Mouse (Mus musculus) cerebellum, adult 11 months (tissue): Measurements from ENCODE around the gene Cdadc1.

ENCODE experiments used
- DNase-seq: peaks from one replicate; pipeline ENCODE4 v3.0.0; 2022

The Cdadc1 gene

DNA sequence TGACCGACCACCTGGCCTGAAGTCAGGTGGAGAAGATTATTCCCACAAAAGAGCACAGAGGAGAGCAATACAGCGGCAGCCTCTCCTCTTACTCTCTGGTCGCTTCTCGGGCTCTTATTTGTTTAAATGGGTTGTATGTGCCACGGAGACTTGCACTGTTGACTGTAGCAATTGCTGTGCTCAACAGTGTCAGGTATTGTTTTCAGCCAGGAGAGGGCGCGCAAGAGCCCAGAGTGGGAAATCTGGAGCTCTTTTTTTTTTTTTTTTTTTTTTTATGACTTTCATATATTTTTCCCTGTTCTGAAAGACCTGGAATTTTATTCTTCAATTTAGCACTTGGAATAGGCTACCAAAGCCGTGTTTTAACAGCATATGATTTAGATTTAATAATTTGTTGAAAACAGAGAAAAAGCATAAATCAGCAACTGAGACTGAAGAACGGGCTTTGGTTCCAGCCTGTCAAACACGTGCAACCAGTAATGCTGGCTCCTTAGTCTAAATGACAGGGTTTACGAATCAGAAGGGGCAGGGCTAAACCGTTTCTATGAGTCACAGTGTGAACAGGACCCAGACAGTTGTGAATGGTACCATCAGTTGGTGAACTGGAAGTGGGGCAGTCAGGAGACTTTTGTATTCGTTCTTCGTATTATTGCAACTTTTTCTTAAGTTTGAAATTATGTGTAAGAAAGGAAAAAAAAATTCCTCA, 15.3 kb upstream of the Cdadc1 start:
- peak; percentile 22 for DNase-seq

DNA sequence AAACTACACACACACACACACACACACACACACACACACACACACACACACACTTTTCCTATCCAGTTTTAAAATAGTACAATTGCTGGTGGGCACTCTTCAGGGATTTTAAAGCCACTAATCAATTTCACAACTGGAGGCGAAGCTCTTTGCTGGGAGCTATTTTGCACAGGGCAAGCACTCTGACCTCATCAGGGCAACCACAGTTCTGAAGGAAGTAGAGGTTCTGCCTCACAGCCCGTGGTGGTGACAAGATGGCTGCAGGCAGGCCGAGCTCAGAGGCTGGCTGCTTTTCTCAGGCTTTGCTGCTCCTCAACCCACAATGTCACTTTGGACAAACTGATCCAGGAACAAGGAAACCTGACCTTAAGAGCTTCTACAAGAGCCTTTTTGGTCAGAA, 9.3 kb upstream of the Cdadc1 start:
- no peak for DNase-seq

DNA sequence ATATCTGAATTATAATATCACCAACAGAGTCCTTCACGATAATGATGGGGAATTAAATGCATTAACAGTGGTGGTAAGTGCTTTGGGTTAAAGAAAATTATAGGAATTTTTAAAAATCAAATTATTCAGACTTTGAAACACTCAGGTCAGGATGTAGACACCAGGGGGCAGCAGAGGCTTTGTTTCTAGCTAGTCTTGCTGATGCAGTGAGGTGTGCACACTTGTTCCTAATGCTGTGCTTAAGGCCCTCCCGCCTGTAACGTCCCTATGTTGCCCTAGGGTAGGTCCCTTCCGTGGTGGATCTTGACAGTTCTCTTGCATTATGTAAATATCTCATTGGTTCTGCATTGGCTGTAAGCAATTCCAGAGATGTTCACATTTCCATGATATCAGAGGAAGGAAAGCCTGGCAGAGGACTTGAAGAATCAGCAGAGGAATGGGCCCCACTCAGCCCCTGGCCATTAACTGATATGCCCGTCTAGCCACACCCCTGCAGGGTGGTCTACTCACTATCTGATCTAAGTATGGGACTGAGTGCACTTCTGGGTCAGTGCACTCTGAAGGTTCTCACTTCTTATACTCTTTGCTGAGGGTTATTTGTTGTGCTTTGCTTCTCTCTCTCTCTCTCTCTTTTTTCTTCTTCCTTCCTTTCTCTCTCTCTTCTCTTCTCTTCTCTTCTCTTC, 8.1 kb upstream of the Cdadc1 start:
- DNase-seq: peak; percentile 42

DNA sequence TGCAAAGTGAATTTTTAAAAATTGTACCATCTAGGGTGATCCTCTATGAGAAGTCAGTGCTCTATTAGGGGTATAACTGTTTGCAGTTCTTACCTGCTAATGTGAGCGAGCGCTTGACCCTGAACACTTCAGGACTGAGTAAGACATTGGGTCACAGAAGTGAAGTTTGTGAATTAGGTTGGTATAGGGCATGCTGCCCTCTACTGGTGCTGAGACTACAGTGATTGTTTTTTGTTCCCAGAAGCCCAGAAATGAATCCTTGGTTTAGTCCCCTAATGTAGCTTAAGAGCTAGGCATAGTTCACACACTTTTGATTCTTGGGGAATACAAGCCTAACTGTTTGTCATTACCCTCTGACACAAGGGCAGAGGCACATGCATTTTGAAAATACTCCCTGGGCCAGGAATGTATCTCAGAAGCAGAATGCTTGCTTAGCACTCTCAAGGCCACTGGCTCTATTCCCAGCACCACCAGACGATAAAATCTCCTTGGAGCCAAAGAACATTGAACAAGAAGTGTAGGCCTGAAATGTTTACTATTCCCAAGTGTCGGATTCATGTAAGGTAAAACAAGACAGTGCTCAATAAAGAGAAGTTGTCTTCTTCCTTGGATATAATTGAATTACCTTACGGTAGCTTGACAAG, 6.4 kb upstream of the Cdadc1 start:
- DNase-seq: no peak

DNA sequence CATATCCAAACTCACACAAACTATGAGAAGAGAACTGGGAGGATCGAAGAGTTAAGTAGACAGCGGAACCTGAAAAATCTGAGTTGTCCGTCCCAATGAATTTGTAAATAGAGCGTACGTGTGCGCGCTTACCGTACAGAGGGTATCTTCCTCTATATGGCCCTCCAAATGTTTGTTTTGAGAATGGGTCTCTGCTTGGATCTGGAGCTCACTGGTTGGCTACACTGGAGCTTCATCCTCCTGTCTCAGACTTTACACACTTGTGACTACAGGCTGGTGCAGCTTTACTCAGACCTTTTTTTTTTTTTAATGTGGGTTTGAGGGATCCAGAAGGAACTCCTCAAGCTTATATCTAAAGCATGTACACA, 485 bp upstream of the Cdadc1 start:
- DNase-seq: no peak

DNA sequence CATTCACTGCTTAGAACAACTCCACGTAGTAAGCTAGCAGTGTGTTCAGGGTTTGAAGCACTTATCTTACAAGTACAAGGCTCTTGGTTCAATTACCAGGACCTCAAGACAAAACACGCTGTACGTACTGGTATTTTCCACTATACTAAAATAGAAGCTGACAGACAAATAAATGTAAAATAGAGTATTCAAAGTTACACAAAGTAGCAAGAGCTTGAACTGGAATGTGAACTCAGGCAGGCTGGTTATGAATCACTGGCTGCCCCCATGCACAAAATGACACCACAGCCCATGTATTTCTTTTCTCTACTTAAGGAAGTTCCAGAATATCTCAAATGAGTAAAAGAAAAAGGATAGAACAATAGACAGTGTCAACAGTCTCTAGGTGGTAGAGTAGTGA, 2.8 kb downstream of the Cdadc1 start:
- DNase-seq: no peak

DNA sequence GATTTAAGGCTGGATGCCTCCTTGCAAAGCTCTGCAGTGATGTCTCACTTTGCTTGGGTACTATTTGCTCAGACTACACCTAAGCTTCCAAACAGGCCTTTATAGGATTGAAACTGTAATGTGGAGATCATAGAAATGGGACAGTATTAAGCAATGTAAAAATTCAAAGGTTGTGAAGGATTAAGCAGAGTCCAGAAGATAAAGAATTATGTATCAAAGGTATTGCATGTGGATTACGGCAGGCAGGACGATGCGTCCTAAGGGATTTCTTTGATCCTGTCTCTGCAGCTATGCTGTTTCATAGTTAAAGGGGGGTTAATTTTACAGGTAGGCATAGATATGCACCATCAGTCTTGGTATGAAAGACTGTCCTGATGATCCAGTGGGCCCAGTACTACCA, 5.2 kb downstream of the Cdadc1 start:
- DNase-seq: no peak

DNA sequence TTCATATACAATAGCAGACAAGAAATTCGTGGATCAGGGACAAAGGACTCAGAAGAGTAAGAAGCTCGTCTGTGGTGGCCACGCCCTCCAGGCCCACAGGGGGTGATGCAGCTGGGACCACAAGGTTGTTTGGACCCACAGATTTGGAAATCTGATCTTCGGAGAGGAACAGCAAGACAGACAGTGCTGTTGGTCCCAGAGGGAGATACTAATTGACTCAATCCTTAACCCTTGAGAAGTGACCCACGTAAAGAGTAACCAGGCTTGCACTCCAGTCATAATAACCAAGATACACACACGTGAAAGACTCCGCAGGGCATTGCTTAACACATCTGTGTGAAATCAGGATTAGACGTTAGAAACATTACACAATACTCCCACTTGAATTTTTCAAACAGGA, 5.9 kb downstream of the Cdadc1 start:
- no peak for DNase-seq

DNA sequence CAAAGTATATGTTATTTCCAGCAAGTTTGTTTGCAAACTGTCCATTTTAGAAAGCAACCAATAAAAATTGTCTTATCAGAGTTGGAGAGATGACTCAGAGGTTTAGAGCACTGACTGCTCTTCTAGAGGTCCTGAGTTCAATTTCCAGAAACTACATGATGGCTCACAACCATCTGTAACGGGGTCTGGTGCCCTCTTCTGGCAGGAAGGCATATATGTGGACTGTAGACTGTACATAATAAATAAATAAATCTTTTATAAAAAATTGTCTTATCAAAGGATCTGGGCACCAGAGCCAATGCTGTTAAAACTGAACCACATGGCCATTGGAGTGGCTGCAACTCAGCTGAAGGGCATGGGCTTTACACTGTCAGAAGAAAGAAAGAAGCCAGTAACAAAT, 7.1 kb downstream of the Cdadc1 start:
- DNase-seq: no peak

DNA sequence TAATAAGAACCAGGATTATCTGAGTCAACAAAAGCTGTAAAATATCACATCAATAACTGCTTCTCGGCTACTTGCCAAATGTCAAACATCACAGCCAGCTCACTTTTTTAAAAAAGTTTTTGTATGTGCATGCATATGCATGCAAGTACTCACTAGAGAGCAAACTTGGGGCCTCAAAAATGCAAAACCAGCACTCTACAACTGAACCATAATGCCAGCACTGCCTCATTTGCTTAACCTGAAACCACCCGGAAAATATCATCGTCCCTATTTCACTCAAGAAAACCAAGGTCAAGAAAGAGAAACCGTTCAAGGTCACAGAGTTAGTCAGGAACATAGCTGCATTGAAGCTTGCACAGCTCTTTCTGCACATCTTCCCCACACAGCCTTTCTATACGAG, 21.4 kb downstream of the Cdadc1 start:
- DNase-seq: no peak

DNA sequence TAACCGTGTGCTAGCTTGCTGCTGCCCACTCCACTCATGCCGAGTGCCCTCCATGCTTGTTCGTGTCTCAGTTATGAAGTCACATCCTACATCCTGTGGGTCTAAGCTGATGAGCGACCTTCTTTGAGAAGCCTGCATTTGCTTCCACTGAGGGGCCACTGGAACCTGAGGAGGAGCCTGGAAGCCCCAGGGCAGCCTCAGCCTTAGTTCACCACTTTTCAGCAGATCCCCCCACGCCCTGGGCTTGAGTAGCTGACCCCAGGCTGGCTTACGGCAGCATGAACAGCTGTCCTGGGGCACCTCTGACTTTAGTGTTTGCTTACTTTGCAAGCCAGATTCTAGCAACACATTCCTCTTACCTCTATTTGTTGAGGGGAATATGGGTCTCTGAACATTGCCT, 31.0 kb downstream of the Cdadc1 start:
- no peak for DNase-seq

DNA sequence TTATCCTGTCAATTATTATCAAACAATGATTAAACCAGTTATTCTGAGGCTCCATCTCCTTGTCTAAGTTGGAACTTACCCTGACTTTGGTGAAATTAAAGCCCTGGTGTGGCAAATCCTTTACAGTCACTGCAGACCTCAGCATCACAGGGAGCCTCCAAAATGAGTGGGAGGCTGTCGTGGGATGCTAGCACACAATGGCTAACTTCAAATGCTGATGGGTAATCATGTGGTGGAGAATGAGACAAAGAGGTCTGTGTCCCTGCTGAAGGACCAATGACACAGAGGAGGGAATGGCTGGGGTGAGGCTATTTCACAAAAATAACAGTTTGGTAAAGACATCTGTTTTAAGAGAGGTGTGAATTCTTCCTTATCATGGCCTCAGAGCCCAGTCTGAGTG, 39.9 kb downstream of the Cdadc1 start:
- no peak for DNase-seq

DNA sequence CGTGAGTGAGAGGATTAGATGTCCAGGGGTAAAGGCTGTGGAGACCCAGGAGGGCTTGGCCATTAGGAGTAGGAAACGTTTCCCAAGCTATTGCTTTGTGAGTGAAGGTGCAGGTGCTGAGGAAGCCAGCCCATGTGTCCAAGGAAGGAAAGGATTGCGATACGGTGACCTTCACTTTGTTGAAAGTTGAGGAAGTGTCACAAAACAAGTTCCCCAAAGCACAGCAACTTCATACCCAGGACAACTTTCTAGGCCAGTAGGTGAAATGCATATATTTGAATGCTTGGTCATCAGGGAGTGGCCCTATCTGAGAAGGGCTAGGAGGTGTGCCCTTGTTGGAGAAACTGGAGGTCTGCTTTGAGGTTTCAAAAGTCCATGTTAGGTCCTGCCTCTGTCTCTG, 40.7 kb downstream of the Cdadc1 start:
- DNase-seq: no peak

DNA sequence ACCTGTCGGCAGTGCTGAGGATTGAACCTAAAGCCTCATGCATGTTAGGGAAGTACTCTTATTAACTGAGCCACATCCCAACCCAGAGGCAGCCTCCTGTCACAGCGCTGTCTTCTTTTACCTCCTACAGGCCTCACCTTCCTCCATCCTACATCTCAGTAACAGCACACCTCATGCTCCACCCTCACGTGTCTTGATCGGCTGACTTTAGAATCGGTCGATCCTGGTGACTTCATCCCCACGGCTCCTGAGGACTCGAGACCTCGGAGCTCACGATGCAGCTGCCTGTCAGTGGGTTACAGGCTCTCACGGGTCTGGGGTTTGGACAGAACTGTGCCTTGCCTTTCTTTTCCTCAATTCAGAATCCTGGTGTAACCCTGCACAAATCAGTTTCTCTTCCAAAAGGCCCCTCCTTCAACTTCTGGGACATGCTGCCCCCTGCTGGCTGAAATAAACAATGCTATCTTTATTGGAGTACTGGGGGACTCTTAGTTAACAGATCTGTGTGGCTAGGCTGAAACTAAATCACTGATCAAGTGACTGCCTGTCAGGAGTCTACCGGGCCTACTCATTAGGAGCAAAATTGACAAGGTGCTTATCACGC, 41.7 kb downstream of the Cdadc1 start:
- peak; percentile 59 for DNase-seq

DNA sequence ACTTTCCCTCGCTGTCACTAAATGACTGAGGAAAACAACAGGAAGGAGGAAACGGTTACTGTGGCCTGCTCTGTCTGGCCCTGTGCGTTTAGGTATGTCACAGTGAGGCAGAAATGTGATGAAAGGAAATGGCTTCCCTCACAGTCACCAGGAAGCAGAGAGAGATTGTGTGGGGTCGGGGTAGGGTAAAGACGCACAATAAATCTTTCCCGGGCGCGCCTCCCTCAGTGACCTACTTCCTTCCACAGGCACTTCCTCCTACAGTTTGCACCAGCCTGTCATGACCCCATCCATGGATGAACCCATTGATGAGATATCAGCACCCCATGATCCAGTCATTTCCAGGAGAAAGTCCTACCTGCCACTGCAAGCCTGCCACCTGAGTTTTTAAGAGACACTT, 42.7 kb downstream of the Cdadc1 start:
- DNase-seq: no peak

DNA sequence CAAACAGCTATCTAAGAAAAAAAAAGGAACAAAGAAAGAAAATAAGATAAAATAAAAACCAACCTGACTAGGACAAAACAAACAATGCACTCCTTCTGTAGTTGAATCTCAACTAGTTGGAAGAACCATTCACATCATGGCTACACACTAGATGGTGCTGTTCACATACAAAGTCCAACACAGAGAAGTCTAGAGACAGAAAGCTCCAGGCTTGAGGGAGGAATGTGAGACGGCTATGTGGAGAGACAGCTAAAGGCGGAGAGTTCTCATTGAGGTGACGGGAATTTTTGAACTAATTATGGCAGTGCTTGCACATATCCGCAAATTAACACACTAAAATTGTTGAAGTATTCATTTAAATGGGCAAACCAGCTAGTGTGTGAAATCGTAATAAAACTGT, 43.7 kb downstream of the Cdadc1 start:
- DNase-seq: no peak

DNA sequence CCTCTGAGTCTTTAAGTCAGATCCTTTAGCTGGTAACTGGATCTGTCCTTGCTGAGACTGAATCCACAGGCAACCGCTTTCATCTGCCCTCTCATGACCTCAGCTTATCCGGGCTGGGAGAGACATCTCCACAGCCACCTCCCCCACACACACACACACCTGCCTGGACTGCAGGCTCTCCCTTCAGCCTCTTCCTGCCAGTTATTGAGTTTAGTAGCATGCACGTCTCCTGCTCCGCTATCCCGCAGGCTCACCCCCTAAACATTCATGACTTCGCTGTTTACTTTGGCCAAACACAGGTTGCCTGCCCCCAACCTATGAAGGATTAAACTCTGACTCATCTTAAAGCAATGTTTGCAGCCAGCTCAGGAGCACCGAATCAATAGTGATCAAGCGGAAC, 45.8 kb downstream of the Cdadc1 start:
- no peak for DNase-seq

DNA sequence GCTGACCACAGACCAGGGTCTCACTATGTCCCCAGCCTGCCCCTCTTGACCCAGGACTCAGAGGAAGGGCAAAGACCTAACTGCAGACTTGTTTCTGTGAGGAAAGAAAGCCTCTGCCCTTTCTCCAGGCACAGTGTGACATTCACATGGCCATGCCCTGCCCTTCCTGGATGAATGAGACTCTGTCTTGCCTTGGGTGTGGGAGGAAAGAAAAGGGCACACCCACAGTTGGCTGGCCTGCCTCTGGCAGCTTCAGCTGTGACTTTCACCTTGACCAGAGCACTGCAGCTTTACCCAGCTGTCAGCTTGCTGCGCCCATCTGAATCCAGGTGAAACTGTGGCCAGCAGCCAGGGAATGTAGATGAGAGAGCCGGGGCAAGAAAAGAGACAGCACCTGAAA, 46.9 kb downstream of the Cdadc1 start:
- no peak for DNase-seq

DNA sequence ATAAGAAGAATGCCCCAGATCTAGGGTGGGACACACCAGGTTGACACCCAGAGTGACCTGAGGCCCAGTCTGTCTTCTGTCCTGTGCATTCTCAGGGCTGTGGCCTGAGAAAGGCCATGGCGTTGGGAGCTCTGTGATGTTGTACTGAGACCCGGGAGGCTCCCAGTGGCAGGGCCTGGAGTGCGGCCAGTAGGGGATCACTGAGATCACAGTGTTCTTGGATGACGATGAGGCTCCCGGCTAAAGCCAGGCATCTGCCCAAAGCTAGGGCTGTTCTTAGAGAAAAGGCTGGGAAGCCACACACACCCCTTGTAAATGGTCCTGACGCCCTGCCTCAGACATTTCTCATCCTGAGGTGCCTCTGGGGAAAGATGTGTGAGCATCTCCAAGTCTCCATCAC, 48.7 kb downstream of the Cdadc1 start:
- no peak for DNase-seq

DNA sequence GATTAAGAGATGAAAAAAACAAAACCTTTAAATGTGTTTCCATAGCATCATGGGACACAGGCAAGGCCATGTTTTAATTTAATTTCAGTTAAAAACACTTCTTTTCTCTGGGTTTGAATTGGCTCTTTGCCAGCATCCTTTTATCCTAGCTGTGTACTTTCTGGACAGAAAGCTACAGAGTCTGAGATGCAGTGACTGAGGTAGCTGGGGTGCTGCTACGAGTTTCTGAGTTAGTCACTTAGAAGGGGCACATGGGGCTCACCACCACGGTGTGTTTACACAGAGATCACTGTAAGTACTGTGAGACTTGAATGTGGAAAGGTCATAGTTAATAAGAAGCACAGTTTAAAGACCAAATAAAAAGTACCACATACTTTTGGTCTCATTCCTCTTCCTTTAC, 49.2 kb downstream of the Cdadc1 start:
- DNase-seq: no peak

DNA sequence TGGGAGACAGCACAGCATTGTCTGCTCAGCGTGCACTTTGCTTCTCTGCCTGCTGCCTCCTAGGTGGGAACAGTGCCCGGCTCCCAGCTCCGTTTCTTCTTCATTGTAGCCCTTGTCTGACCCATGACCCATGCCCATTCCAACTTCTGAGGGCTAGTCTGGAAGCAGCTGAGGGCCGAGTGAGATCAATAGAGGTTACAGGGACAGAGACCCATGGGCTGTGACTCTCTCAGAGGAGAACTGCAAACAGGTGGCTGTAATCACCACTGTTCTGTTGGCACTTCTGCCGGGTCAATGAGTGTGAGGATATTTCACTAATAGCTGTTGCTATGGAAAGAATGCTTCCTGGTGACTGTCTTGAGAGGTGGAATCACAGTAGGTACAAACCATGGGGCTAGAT, 50.2 kb downstream of the Cdadc1 start:
- DNase-seq: no peak

DNA sequence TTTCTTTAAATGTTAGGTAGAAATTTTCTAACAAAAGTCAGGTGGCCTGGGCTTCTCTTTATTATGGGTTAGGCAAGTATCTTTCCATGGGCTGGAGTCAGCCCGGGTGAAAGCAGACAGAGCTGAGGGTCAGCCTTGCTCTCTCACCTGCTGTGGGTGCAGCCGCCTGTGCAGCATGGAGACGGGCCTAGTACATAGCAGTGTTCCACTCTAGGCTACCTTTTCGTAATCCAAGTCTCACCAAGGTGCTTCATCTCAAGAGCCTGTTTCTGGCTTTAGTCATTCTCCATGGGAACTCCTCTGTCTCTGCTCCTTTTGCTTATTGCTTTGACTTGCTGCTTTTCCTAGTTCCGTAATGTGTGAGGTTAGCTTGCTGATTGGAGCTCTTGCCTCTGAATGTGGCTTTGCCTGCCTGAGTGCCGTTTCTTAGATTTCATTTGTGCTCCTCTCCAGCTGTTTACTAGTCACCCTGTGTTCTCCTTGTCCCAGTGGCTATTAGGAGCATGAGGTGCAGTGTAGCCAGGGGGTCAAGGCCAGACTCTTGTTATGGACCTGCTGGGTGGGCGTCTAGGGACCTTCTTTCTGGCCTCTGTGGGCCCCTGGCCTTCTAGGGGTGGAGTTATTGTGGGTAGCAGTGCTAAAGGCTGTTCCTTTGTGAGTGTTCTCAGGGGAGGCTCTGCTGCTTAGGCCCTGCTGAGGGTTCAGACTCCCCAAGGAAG, 51.4 kb downstream of the Cdadc1 start:
- DNase-seq: no peak

DNA sequence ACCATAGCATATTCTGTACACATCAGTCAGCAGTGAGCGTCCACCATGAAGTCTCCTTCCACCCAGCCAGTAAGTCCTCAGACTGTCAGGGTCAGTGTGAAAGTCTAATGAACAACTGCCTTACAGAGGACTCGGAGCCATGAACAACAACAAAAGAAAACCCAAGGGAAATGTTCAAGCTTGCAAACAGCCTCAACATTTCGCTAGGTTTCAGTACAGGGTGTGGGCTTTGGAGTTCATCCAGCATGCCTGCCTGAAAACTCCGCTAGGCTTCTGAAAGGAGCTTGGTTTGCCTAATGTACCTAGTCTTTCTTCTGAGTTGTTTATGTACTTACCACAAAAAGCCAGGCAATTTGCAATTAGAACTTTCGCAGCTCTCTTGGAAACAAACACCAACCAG, 53.8 kb downstream of the Cdadc1 start:
- no peak for DNase-seq
